Mouse (Mus musculus) heart, adult 18-20 months (tissue): ENCODE results near the gene Gga2. TPM values are rescaled to one million over a fixed set of nuclear protein-coding genes. Genes with fewer than 3 reads are reported as not detected.

Experiments used
- DNase-seq, 2 experiments: peaks; one replicate each; pipeline ENCODE4 v3.0.0; 2021 to 2022; ENCODE audit warnings: mixed read lengths in 1 of 2
- total RNA-seq, 2 experiments: library from RNA; stranded (reverse); gene quantifications; 2 replicates each; pipeline ENCODE4 v1.2.3; 2021

The Gga2 gene
- total RNA-seq, 2 experiments from 2014 or later, result 36.1 to 36.3 TPM

- DNase-seq, result no peak
Observed at GRCm38 (mm10) chr7:121936861-121937630, 84.0 kb downstream of the Gga2 start.

Other genes with a start within 250 kb of the Gga2 start
- not detected for gene Scnn1b, start 156.2 kb downstream of the Gga2 start, total RNA-seq
- gene Cog7, start 39.5 kb downstream of the Gga2 start, total RNA-seq, result 10 to 100 TPM; 17.3 to 19.3 TPM
- 10 to 100 TPM; 36.1 to 41.1 TPM for gene Ubfd1, start 46.0 kb upstream of the Gga2 start, total RNA-seq
- gene Ears2, start 46.0 kb upstream of the Gga2 start, total RNA-seq, result 10 to 100 TPM; 12.3 to 13.4 TPM
- 1,000 to 10,000 TPM; 1,776 to 1,815 TPM for gene Ndufab1, start 80.7 kb upstream of the Gga2 start, total RNA-seq
- gene Palb2, start 111.8 kb upstream of the Gga2 start, total RNA-seq, result under 1 TPM; 0.92 to 0.95 TPM
- gene Dctn5, start 111.8 kb upstream of the Gga2 start, total RNA-seq, result 10 to 100 TPM; 26.4 to 28.3 TPM
- under 1 TPM; 0.41 to 0.94 TPM for gene Plk1, start 138.2 kb upstream of the Gga2 start, total RNA-seq
- not detected for gene Ern2, start 165.0 kb upstream of the Gga2 start, total RNA-seq
- gene Chp2, start 198.3 kb upstream of the Gga2 start, total RNA-seq, result 1 to 10 TPM; 3.7 to 3.8 TPM